Mouse (Mus musculus): ENCODE results near the gene Hip1.

DNA sequence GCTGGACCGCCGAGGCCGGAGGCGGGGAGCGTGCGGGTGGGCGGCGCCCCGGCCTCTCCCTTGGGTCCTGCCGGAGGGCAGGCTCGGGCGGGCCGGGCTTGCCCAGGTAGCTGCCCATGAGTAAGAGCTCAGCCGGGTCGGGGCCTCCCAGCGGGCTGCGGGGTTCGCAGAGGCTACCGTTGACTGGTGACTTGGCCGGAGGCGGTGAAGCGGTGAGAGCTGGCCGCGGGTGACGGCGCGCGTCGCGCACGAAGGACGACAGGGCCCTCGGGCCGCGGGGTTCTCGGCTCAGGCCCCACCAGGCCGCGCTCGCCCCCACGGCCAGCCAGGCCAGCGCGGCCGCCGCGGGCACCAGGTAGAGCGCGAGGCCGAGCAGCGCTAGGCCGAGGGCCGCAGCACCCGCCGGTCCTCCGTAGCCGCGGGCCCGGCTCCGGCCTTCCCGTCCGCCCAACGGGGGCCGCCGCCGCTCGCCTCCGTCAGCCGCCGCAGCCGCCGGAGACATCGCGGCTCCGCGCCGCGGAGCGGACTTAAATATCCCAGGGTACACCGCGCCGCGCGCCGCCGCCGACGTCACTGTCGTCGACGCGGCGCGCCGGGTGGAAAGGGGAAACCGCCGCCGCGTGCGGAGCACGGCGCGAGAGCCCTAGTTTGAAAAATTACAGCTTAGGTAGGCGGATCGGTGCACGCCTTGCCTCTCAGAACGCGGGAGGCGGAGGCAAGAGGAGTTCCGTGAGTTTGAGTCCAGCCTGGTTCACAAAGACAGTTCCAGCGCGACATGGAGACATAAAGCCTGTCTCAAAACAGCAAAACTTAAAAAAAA lies 150.7 kb downstream of the Hip1 start, which contains the start of gene Pom121:
- TF ChIP-seq CTCF (IDR thresholded peaks at IDR 0.05; ENCODE audit: low read depth) (no peak), EP300 (optimal IDR thresholded peaks at IDR 0.05) (no peak)

Measured in stomach, postnatal 0 days (tissue).